Mouse (Mus musculus): ENCODE measurements around the gene Calcr.
"Not testable (repeated sequence)": the region's sequence is repeated elsewhere in the genome, so short reads cannot be mapped to it uniquely, and the experiment has no call there.

Calcr gene

DNA sequence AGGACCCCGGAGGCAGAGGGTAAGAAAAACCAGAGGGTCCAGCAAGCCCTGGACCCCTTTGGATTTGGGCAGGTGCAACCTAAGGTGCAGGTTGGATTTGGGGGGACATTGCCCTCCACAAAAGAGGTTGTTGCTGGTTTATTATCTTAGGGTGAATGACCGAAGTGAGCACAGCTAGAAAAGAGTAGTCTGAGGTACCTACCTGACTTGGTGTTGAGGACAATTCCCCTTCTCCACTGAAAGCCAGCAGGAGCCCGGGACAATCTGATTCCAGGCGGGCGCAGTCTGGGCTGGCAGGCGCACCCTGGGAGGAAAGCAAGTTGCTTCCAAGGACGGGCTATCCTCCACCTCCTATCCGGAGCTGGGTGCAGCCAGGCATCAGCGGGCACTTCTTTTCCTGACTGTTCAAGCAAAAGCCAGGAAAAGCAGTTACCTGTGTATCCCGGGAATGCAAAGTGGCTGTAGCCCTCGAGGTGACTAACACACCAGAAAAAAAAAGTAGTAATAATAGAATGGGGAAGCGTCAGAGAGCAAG lies at the start of gene Calcr:
Calcr (minus strand) TSS at position 485 of the 535 bp plus-strand sequence.
- DNase-seq (ENCODE audit: low read depth, low spot score) = no peak

DNA sequence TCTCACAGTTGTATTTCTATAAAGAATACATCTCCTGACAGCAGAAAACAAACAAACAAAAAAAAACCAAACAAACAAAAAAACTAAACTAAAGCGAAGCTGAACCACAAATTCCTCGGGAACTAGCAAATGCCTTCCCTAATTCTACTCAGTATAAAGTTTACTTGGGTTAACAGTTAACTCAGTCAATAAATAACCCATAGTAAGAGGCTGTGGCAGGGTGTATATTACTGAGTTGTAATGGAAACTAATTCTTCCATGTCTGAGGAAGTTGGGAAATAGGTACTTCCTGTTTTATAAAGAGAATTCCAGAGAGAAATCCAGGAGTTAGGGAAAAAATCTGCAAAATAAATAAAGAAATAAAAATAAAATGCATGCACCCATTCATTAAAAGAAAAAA lies 3.0 kb upstream of the Calcr start:
- no peak for DNase-seq (ENCODE audit: low read depth, low spot score)

DNA sequence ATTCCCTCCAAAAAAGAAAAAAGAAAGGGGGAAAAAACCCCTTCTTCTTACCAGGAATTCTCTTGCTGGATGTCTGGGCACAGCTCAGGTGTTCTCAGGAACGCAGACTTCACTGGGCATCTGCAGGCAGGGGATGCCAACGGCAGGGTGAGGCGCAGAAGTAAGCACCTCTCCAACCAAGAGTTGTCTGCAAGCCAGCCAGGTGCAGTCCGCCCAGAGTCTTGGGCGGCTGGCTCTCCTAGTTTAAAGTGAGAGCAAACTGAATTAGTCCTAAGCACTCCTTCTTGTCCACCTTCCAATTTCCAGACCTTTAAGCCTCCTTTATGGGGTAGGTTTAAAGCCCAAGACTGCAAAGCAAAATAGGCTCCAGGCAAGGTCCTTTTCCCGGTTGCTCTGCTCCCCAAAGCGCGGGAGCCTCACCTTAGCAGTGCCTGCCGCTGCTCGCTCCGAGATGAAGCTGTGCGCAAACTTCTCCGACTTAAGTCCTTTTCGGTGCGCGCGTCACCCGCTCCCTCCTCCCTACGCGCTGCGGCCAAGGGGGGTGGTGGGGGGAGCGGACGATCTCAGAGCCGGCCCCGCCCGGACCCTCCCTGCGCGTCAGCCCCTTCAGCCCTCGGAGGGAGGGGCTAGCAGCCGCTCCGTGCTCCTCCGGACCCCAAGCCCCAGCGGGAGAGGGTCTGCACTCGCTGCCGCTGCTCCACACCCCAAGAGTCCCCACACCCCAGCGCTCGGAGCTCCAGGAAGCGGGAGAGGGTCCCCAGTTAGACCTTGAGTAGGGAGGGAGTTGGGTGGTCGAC lies 1.1 kb downstream of the Calcr start:
- no peak for DNase-seq (ENCODE audit: low read depth, low spot score)

DNA sequence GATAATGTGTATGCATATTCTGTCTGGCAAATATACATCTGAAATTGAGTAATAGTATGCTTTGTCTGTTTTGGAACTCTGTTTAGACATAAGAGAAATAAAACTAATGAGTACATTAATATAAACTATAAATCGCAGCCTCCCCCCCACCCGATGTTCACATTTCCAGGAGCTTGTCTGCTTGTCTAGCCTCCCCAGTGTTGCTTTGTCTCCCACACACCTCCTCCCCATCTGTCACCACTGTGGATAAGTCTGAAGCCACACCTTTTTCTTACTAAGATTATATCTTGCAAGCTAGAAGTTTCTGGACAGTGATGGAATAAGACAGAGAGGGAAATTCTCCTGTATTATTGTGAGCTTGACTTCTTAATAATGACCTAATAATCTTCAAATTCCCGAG lies 12.9 kb downstream of the Calcr start:
- DNase-seq (ENCODE audit: low read depth, low spot score) = no peak

DNA sequence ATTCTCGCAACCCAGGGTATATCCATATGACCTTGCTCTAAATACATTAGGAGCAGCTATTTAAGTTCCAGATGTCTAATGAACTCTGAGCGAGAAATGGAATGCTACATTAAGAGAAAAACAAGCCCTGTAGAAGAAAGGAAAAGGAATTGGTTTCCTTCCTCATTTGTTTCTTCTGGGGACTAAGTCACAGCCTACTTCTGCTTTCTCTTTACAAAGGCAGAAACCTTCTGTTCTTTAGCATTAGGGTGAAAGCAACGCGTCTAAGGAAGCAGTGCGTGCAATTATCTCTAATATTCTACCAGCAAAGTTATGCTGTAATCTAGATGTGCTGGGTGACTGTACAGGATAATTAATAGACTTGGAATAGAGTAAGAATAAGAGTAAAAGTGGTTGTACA lies 14.9 kb downstream of the Calcr start:
- no peak for DNase-seq (ENCODE audit: low read depth, low spot score)

DNA sequence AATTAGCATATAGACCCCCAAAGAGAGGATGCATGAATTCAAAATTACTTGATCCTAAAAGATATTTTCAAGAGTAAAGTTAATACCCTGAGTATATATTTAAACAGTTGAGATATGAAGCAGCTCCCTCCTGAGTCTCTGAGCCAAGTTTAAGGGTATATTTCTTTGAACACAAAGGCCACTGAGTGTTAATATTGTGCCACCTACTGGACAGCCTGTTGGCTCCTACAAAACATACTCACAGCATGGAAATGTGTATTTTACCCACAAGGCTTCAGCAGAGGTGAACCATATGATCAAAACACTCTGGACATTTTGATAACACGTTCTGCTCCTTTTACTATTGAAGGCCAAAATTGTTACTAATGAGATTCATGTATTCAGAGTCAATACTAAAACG lies 19.0 kb downstream of the Calcr start:
- no peak for DNase-seq (ENCODE audit: low read depth, low spot score)

DNA sequence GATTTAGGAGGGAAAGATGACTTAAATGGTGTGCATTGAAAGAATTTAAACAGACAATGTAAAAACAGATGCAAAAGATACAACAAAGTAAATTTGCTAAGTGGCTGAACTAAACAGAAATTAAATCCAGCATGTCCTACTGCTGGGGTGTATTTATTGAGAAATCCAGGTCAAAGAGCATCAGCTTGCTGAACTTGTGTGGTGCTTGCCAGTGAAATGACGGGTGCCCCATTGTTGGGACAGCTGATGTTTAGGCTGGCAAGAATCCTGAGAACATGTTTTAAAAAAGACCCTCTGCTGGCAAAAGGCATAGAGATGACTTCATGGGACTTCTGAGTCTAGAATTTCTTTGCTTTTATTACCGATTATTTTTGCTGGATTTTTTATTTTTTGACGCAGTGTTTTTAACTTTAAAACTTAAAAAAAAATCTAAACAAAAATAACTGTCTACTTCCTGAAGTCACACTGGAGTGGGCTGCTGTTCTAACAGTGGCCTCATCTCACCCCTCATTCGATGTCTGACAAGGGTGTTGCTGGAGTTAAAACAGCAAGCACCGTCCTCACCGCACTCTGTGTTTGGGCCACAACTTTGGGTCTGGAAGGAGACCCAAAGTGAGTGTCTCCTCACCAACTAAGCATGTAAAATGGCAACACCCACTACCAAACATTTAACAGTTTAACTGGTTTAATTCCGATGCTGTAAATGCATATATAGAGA lies 22.4 kb downstream of the Calcr start:
- no peak for DNase-seq (ENCODE audit: low read depth, low spot score)

DNA sequence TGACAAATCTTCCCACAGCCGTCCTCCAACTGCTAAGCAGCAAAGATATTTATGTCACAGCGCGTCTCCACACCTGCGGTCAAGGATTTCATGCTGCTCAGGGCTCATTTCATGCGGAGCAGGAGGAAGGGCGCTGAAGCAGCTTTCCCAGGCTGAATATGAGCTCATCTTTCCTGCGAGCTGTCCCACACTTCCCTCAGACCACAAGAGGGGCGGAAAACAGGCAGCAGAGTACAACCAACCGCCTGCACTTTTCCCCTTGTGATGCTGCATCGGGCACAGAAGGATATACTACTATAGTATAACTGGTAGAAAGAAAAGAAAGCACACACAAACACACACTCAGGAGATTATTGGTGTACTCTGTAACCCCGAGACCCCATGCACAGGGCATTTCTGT lies 23.2 kb downstream of the Calcr start:
- DNase-seq (ENCODE audit: low read depth, low spot score) = no peak

DNA sequence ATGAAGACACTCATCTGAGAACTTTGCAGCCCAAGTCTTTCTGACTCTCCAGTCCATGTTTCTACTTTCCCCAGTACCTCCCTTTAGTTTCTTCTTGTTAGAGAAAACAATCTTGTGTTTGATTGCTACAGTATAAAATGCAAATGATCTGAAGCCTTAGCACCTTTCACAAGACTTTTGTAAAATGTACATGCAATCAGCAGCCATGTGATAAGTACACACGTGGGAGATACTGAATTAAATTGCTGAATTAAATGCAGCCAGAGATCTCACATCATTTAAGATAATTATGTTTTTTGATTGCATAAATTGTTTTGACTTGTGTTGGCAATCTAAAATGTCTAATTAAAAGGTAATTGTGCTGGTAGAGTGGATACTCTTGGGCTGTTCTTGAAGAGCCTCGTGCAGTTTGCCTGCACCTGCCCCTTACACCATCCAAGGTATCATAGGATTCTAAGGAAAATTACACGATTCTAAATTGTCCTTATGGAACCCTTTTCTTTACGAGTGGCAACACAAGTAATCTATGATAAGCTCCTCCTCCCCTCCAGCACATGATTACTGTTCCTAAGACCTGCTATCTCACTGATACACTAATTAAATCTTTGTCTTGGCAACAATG lies 34.2 kb downstream of the Calcr start:
- no peak for DNase-seq (ENCODE audit: low read depth, low spot score)

DNA sequence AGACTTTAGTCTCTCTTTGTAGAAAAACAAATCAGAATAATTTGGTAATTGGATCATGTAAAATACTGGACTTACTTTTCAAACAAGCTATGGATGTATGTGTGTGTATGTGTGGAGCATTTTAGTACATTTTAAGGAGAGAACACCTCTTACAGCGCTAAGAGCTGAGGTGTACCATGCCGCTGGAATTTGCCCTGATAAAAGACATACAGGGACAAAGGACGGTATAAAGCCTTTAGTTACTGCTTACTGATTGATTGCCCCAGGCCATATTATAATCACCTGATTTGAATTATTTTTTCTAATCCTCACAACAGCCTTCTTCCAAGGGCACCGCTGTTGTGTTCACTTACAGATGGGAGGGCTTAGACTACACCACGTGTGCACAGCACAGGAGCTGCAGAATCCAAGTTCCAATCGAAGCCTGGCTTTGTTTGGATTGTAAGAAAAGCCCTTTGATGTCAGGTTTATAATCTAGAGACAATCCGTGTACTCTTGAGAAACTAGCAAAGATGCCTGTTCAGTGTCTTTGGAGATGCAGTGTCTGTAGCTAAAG lies 76.3 kb downstream of the Calcr start:
- no peak for DNase-seq (ENCODE audit: low read depth, low spot score)

DNA sequence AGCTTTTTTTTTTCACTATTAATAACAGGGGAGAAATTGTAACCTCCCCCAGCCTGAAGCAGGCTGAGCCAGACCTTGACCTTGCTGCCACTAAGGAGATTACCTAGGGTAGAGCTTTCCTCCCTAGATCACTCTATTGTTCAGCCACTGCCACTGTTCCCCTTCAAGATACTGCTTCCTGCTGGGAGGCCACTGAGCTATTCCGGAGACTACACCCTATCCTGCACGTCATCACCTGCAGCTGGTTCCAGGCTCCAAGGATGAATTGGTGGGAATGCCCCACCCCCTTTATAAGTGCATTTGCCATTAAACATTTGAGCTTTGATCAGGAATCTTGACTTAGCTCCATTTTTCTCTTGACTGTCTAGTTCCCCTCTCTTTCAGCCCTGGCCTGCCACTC lies 86.2 kb downstream of the Calcr start:
- DNase-seq (ENCODE audit: low read depth, low spot score) = not testable (repeated sequence)

DNA sequence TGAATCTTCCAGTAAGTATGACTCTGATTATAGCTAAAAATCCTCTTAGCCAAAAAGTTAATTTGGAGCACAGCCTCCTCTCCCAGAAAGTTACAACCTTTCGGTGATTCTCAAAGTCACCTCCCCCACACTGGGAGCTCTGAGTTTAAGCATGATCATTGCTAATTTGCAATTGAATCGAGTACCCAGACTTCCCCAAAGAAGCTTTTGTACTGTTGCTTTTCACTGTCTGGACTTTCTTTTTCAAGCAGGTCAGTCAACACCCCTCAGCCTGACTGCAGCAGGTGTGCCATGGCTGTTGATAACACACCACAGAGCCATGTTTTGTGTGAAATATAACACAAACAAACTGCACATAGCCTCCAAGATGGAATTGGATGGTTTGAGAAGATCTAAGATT lies 86.7 kb downstream of the Calcr start:
- no peak for DNase-seq (ENCODE audit: low read depth, low spot score)

DNA sequence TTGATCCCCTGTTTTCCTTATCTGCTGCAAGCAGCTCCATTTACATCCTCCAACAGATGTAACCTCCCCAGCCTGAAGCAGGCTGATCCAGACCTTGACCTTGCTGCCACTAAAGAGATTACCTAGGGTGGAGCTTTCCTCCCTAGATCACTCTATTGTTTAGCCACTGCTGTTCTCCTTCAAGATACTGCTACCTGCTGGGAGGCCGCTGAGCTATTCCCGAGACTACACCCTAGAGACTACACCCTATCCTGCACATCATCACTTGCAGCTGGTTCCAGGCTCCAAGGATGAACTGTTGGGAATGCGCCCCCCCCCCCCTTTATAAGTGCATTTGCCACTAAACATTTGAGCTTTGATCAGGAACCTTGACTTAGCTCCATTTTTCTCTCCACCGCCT lies 92.6 kb downstream of the Calcr start:
- DNase-seq (ENCODE audit: low read depth, low spot score) = not testable (repeated sequence)

DNA sequence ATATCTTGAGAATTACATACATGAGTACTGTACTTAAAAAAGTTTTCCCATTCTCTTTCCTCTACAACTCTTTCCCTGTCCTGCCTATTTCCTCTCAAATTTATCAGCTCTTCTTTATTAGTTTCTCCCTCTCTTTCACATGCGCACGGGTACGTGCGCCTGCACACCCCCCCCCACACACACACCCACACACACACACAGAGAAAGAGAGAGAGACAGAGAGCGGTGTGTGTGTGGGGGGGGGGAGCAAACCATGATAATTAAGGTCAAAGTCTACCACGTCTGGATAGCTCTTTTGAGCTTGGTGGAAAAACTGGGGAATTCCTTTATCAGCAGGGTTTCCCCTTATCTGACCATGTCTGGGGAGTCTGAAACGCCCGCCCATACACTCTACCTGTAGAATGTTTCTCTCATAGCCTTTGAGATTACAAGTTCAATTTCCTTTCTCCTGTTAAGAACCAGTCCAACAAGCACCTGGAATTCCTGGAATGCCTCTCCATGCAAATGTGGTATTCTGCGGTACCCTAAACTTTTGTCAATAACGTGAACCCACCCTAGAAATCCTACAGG lies 100.3 kb downstream of the Calcr start:
- no peak for DNase-seq (ENCODE audit: low read depth, low spot score)

DNA sequence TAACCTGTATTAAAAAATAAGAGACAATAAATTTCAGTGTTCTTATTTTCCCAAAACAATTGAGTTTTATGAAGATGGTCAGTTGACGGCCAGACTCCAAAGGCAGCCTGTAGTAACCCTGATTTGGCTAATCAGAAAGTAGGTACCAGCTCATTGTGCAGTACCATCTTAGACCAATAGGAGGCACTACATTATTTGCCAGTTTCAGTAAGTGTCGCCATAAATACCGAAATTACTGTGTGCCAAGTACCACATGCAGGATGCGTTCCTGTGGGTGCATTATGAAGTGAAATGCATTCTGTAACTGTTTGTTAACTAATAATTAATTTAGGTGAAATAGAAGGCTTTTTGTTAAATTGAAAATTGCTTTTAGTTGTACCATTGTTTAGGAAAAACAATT lies 106.1 kb downstream of the Calcr start:
- DNase-seq (ENCODE audit: low read depth, low spot score) = no peak
